Mouse (Mus musculus): ENCODE data around the gene Arf6. TPM values are rescaled to one million over a fixed set of nuclear protein-coding genes. Genes with fewer than 3 reads are reported as not detected.

Arf6 gene
- polyA plus RNA-seq, 1 experiment from 2014 or later = 59.7 TPM

- ATAC-seq (ENCODE audit: low FRiP score, low TSS enrichment) = no peak
- Histone ChIP-seq H3K36me3 (ENCODE audit: control insufficient read depth, insufficient read depth, low read length) (no peaks in the 10 kb centered on the region), H3K27ac (ENCODE audit: low read depth, low read length) (no peak overlapping the region), H3K4me2 (replicated peaks; ENCODE audit: low read depth, low read length) (no peak overlapping the region), H3K9ac (ENCODE audit: low read depth, low read length) (no peak overlapping the region), H3K9me3 (ENCODE audit: control insufficient read depth, low read length) (no peaks in the 10 kb centered on the region), H3K4me3 (ENCODE audit: low read length) (no peak overlapping the region), H3K4me1 (ENCODE audit: control insufficient read depth, insufficient read depth, low read length) (no peaks in the 10 kb centered on the region), H3K27me3 (ENCODE audit: control insufficient read depth, insufficient read depth, low read length) (no peaks in the 10 kb centered on the region)
- WGBS = 71% methylated on average over 4 of the region's 4 CpGs
Measured at GRCm38 (mm10) chr12:69400367-69400766, 28.4 kb downstream of the Arf6 start.

DNA sequence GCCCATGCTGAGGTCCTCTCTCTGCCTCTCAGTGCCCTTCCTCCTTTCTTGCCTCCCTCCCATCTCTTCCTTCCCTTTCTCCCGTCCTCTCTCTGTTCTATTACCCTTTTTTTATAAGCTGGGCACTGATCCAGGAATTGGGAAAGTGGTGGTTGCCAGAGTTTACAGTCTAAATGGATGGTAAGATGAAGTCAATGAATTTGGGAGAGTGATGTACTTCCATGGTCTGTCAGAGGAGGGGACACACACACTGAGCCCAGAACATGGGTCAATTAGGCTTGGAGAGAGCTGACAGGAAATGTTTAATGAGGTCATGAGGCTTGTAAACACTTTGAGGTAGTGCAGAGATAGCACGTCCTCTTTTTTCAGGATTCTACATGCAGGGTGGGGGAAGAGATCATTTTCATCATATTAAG, 28.9 kb downstream of the Arf6 start:
- H3K27me3 ChIP-seq (ENCODE audit: control insufficient read depth, insufficient read depth, low read length) = no peaks in the 10 kb centered on the region
- H3K27ac ChIP-seq (ENCODE audit: low read depth, low read length) = no peak overlapping the region
- no peak overlapping the region for H3K4me3 ChIP-seq (ENCODE audit: low read length)
- H3K4me1 ChIP-seq (ENCODE audit: control insufficient read depth, insufficient read depth, low read length) = no peaks in the 10 kb centered on the region
- H3K4me2 ChIP-seq (replicated peaks; ENCODE audit: low read depth, low read length) = no peak overlapping the region
- no peaks in the 10 kb centered on the region for H3K9me3 ChIP-seq (ENCODE audit: control insufficient read depth, low read length)
- 21% methylated on average over 2 of the region's 2 CpGs for WGBS
- no peak overlapping the region for H3K9ac ChIP-seq (ENCODE audit: low read depth, low read length)
- H3K36me3 ChIP-seq (ENCODE audit: control insufficient read depth, insufficient read depth, low read length) = no peaks in the 10 kb centered on the region
- no peak; the same call in 1 of the 2 replicates for ATAC-seq (ENCODE audit: low FRiP score, low TSS enrichment)

DNA sequence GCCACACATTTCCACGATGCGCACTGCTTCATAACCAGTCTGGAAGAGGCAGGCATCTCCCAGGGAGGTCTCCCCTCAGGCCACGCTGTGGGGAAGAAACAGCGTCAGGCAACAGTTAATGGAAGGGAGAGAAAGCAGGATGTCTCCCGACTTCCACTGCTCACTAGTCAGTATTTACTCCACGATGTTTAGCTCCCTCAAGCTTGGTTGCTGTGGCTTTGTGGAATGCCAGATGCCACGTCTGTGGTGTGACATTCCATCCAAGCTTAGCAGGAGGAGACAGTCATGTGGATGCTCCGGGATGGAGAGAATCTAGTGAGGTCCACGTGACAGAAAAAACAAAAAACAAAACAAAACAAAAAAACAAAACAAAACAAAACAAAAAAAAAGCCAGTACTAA, 30.1 kb downstream of the Arf6 start:
- no peak overlapping the region for H3K4me2 ChIP-seq (replicated peaks; ENCODE audit: low read depth, low read length)
- no peak overlapping the region for H3K27ac ChIP-seq (ENCODE audit: low read depth, low read length)
- no peaks in the 10 kb centered on the region for H3K36me3 ChIP-seq (ENCODE audit: control insufficient read depth, insufficient read depth, low read length)
- H3K27me3 ChIP-seq (ENCODE audit: control insufficient read depth, insufficient read depth, low read length) = no peaks in the 10 kb centered on the region
- H3K4me1 ChIP-seq (ENCODE audit: control insufficient read depth, insufficient read depth, low read length) = no peaks in the 10 kb centered on the region
- H3K4me3 ChIP-seq (ENCODE audit: low read length) = no peak overlapping the region
- no peaks in the 10 kb centered on the region for H3K9me3 ChIP-seq (ENCODE audit: control insufficient read depth, low read length)
- no peak for ATAC-seq (ENCODE audit: low FRiP score, low TSS enrichment)
- H3K9ac ChIP-seq (ENCODE audit: low read depth, low read length) = no peak overlapping the region
- WGBS = 71% methylated on average over 9 of the region's 9 CpGs

- Histone ChIP-seq H3K27ac (ENCODE audit: low read depth, low read length) (no peak overlapping the region), H3K36me3 (ENCODE audit: control insufficient read depth, insufficient read depth, low read length) (no peaks in the 10 kb centered on the region), H3K9me3 (ENCODE audit: control insufficient read depth, low read length) (no peaks in the 10 kb centered on the region), H3K4me2 (replicated peaks; ENCODE audit: low read depth, low read length) (no peak overlapping the region), H3K4me1 (ENCODE audit: control insufficient read depth, insufficient read depth, low read length) (no peaks in the 10 kb centered on the region), H3K9ac (ENCODE audit: low read depth, low read length) (no peak overlapping the region), H3K4me3 (ENCODE audit: low read length) (no peak overlapping the region), H3K27me3 (ENCODE audit: control insufficient read depth, insufficient read depth, low read length) (no peaks in the 10 kb centered on the region)
- ATAC-seq (ENCODE audit: low FRiP score, low TSS enrichment) = no peak
- WGBS = 84% methylated on average over 13 of the region's 13 CpGs
Measured at GRCm38 (mm10) chr12:69402594-69403167, 30.7 kb downstream of the Arf6 start.

DNA sequence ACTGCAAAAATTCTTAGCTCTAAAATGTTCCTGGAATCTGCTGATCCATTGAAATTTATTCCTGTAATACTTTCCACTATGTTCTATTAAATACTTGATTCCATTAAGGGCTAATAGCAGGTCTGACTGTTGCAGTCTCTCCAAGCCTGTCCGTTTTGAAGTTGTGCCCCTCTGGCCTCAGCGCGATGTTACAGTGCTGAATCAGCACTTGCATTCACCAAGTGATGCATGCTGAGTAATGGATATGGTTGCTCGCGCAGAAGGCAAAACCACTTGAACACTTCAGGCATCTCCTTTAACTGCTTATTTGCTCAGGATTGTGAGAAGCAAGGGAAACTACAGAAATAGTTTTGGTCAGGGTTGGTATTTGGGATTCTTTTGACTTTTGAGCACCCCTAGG, 38.8 kb downstream of the Arf6 start:
- Histone ChIP-seq H3K9ac (ENCODE audit: low read depth, low read length) (no peak overlapping the region), H3K36me3 (ENCODE audit: control insufficient read depth, insufficient read depth, low read length) (no peaks in the 10 kb centered on the region), H3K27ac (ENCODE audit: low read depth, low read length) (no peak overlapping the region), H3K4me1 (ENCODE audit: control insufficient read depth, insufficient read depth, low read length) (no peaks in the 10 kb centered on the region), H3K4me3 (ENCODE audit: low read length) (no peak overlapping the region), H3K27me3 (ENCODE audit: control insufficient read depth, insufficient read depth, low read length) (no peaks in the 10 kb centered on the region), H3K4me2 (replicated peaks; ENCODE audit: low read depth, low read length) (no peak overlapping the region), H3K9me3 (ENCODE audit: control insufficient read depth, low read length) (no peaks in the 10 kb centered on the region)
- 52% methylated on average over 5 of the region's 5 CpGs for WGBS
- no peak for ATAC-seq (ENCODE audit: low FRiP score, low TSS enrichment)

DNA sequence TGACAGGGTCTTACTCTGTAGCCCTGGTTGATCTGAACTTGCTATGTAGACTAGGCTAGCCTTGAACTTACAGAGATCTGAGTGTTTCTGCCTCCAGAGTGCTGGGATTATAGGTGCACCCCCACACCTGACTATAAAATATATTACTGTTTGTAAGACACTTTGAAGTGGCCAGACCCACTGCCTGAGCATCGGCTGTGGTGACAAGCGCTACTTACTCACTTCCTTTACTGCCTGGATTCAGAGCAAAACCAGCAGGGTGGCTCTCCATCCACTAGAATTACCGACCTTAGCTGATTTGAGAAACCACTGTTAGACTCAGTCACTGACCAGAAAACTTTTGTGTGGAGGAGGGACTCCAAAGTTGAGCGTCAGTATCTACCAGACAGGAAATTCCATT, 40.0 kb downstream of the Arf6 start:
- H3K27me3 ChIP-seq (ENCODE audit: control insufficient read depth, insufficient read depth, low read length) = no peaks in the 10 kb centered on the region
- no peak overlapping the region for H3K9ac ChIP-seq (ENCODE audit: low read depth, low read length)
- no peaks in the 10 kb centered on the region for H3K36me3 ChIP-seq (ENCODE audit: control insufficient read depth, insufficient read depth, low read length)
- H3K4me1 ChIP-seq (ENCODE audit: control insufficient read depth, insufficient read depth, low read length) = no peaks in the 10 kb centered on the region
- H3K27ac ChIP-seq (ENCODE audit: low read depth, low read length) = no peak overlapping the region
- H3K4me3 ChIP-seq (ENCODE audit: low read length) = no peak overlapping the region
- no peak overlapping the region for H3K4me2 ChIP-seq (replicated peaks; ENCODE audit: low read depth, low read length)
- WGBS = 27% methylated on average over 4 of the region's 4 CpGs
- no peak for ATAC-seq (ENCODE audit: low FRiP score, low TSS enrichment)
- no peaks in the 10 kb centered on the region for H3K9me3 ChIP-seq (ENCODE audit: control insufficient read depth, low read length)

DNA sequence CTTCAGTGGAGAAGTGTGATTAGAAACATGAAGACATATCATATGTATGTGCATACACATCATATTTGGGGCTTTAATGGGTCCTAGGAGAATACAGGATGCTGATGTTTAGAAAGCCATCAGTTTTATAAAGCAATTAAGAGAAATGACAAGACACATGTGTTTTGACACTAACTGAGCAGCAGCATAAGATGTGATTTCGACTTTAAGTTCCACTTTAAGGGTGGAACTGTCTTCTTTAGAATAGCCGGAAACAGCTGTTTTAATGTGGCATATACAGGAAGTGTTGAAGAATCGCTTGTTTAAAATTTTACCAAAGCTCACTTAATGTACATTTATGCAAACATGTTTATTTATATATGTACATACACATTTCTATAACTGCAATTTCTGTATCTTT, 41.4 kb downstream of the Arf6 start:
- WGBS = 71% methylated on average over 3 of the region's 3 CpGs
- Histone ChIP-seq H3K9ac (ENCODE audit: low read depth, low read length) (no peak overlapping the region), H3K27ac (ENCODE audit: low read depth, low read length) (no peak overlapping the region), H3K4me3 (ENCODE audit: low read length) (no peak overlapping the region), H3K36me3 (ENCODE audit: control insufficient read depth, insufficient read depth, low read length) (no peaks in the 10 kb centered on the region), H3K9me3 (ENCODE audit: control insufficient read depth, low read length) (no peaks in the 10 kb centered on the region), H3K4me2 (replicated peaks; ENCODE audit: low read depth, low read length) (no peak overlapping the region), H3K4me1 (ENCODE audit: control insufficient read depth, insufficient read depth, low read length) (peaks cover 9% of the 10 kb centered on the region; the same call in 1 of the 2 replicates), H3K27me3 (ENCODE audit: control insufficient read depth, insufficient read depth, low read length) (no peaks in the 10 kb centered on the region)
- ATAC-seq (ENCODE audit: low FRiP score, low TSS enrichment) = no peak

DNA sequence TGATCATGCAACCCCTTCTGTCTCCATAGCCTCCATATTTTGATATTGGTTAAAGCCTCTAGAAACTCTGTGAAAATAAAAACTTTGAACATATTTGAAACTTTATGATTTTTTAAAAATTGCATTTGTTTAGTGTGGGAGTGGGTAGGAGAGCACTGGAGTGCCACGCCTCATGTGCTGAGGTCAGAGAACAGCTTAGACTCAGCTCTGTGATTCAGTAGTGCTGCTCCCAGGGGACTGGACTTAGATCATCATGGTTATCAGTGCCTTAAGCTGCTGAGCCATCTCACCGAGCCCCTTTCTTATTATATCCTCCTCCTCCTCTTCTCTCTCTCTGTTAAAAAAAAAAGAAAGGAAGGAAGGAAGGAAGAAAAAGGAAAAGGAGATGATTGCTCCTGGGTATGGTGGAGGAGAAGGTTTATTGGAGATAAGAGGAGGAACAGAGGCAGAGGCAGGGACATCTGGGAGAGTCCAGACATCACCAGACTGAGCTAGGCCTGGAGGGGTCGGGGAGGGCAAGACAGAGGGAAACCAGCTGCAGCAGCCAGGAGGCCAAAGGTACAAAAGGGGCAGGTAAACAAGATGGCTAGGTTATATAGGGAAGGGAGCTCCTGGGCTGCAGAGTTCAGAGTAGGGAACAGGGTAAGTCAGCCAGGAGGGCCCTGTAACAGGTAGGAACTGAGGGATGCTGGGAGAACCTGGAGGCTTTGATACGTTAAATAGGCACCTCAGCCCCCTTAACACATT, 43.0 kb downstream of the Arf6 start:
- no peaks in the 10 kb centered on the region for H3K9me3 ChIP-seq (ENCODE audit: control insufficient read depth, low read length)
- H3K36me3 ChIP-seq (ENCODE audit: control insufficient read depth, insufficient read depth, low read length) = no peaks in the 10 kb centered on the region
- H3K27ac ChIP-seq (ENCODE audit: low read depth, low read length) = no peak overlapping the region
- H3K9ac ChIP-seq (ENCODE audit: low read depth, low read length) = no peak overlapping the region
- H3K4me3 ChIP-seq (ENCODE audit: low read length) = no peak overlapping the region
- ATAC-seq (ENCODE audit: low FRiP score, low TSS enrichment) = no peak
- WGBS = 72% methylated on average over 4 of the region's 4 CpGs
- H3K4me2 ChIP-seq (replicated peaks; ENCODE audit: low read depth, low read length) = no peak overlapping the region
- H3K4me1 ChIP-seq (ENCODE audit: control insufficient read depth, insufficient read depth, low read length) = peaks cover 11% of the 10 kb centered on the region; the same call in 1 of the 2 replicates
- no peaks in the 10 kb centered on the region for H3K27me3 ChIP-seq (ENCODE audit: control insufficient read depth, insufficient read depth, low read length)

GRCm38 (mm10) chr12:69416793-69417192, 44.8 kb downstream of the Arf6 start:
- H3K4me2 ChIP-seq (replicated peaks; ENCODE audit: low read depth, low read length) = no peak overlapping the region
- peaks cover 11% of the 10 kb centered on the region; the same call in 1 of the 2 replicates for H3K4me1 ChIP-seq (ENCODE audit: control insufficient read depth, insufficient read depth, low read length)
- no peak overlapping the region for H3K9ac ChIP-seq (ENCODE audit: low read depth, low read length)
- H3K36me3 ChIP-seq (ENCODE audit: control insufficient read depth, insufficient read depth, low read length) = no peaks in the 10 kb centered on the region
- H3K27me3 ChIP-seq (ENCODE audit: control insufficient read depth, insufficient read depth, low read length) = no peaks in the 10 kb centered on the region
- 69% methylated on average over 7 of the region's 7 CpGs for WGBS
- no peak overlapping the region for H3K27ac ChIP-seq (ENCODE audit: low read depth, low read length)
- H3K9me3 ChIP-seq (ENCODE audit: control insufficient read depth, low read length) = no peaks in the 10 kb centered on the region
- H3K4me3 ChIP-seq (ENCODE audit: low read length) = no peak overlapping the region
- no peak for ATAC-seq (ENCODE audit: low FRiP score, low TSS enrichment)
